Mouse (Mus musculus) testis, adult 2 months (tissue): ENCODE data around the gene Dph6.

Source experiments
- CTCF ChIP-seq: fragments of 200-500 bp; IDR thresholded peaks from 2 replicates; pipeline ENCODE4 v1.5.1; 2012; ENCODE audit warnings: low read depth, mild to moderate bottlenecking, inconsistent platforms, low read length, moderate library complexity; ENCODE audit not compliant: control insufficient read depth, insufficient read depth, insufficient replicate concordance
- POLR2A ChIP-seq: fragments of 200-500 bp; IDR thresholded peaks from 2 replicates; pipeline ENCODE4 v1.6.1; 2012; ENCODE audit warnings: low read depth, mild to moderate bottlenecking, inconsistent platforms, low read length, moderate library complexity; ENCODE audit not compliant: control insufficient read depth

GRCm38 (mm10) chr2:114536032-114536431 lies 118.7 kb downstream of the Dph6 start:
- TF ChIP-seq CTCF (no peak), POLR2A (no peak)
